Mouse (Mus musculus): ENCODE measurements around the gene Stxbp2.

DNA sequence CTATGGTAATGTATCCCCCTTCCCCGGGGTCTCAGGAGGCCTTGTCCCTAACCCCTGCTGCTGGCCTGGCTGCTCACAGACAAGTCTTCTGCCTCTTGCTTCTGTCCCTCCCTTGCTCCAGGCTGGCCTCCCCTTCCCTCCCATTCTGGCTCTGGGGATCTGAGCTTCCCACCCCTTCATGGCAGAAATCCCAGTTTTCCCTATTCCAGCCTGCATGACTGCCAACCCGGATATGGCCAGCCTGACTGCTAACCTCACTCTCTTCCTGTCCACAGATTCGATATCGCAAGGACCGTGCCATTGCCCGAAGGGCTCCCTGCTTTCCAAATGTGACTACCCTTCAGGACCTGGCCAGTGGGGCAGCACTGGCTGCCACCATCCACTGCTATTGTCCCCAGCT lies 30.4 kb upstream of the Stxbp2 start:
- TF ChIP-seq POLR2A (IDR thresholded peaks at IDR 0.05; ENCODE audit: low read depth, low read length) (no peak), CTCF (IDR thresholded peaks at IDR 0.05; ENCODE audit: borderline replicate concordance, insufficient read depth, low read length) (no peak)

Measured in embryonic fibroblast, embryonic 13.5 days (primary cell).